Mouse (Mus musculus) liver, adult 2 months (tissue): ENCODE results near the gene Olfr706. TPM values are rescaled to one million over a fixed set of nuclear protein-coding genes. Genes with fewer than 3 reads are reported as not detected.

Source experiments
- DNase-seq: peaks from one replicate; pipeline ENCODE4 v3.0.0-alpha.2; 2011; ENCODE audit warnings: low read depth, low spot score; ENCODE audit errors: extremely low read depth
- H3K27ac ChIP-seq: fragments of 200-500 bp; replicated peaks from 2 replicates; pipeline ENCODE4 v1.5.1; 2012; ENCODE audit warnings: low read depth, mild to moderate bottlenecking, control low read depth, inconsistent platforms, low read length; ENCODE audit not compliant: insufficient read depth
- H3K27me3 ChIP-seq: fragments of 200-500 bp; 2 replicates; pipeline ENCODE4 v1.6.1; 2012; ENCODE audit warnings: mild to moderate bottlenecking, moderate library complexity, low read length, inconsistent platforms; ENCODE audit not compliant: control insufficient read depth, insufficient read depth
- H3K36me3 ChIP-seq: fragments of 200-500 bp; 2 replicates; pipeline ENCODE4 v1.6.1; 2012; ENCODE audit warnings: low read length, inconsistent platforms; ENCODE audit not compliant: control insufficient read depth, insufficient read depth
- H3K4me1 ChIP-seq: fragments of 200-500 bp; 2 replicates; pipeline ENCODE4 v1.6.1; 2011; ENCODE audit warnings: low read length; ENCODE audit not compliant: control insufficient read depth, insufficient read depth
- H3K4me3 ChIP-seq: fragments of 200-500 bp; 2 replicates; pipeline ENCODE4 v1.5.1; 2011; ENCODE audit warnings: low read depth, mild to moderate bottlenecking, control low read depth, low read length, moderate library complexity; ENCODE audit not compliant: insufficient read depth
- H3K79me2 ChIP-seq: fragments of 200-500 bp; 2 replicates; pipeline ENCODE4 v1.6.1; 2012; ENCODE audit warnings: inconsistent platforms, mild to moderate bottlenecking, low read length, moderate library complexity; ENCODE audit not compliant: control insufficient read depth, insufficient read depth
- H3K9ac ChIP-seq: fragments of 200-500 bp; 2 replicates; pipeline ENCODE4 v1.6.1; 2012; ENCODE audit warnings: low read depth, mild to moderate bottlenecking, control low read depth, inconsistent platforms, low read length
- CTCF ChIP-seq: fragments of 200-500 bp; IDR thresholded peaks from 2 replicates; pipeline ENCODE4 v1.5.1; 2011; ENCODE audit warnings: low read depth, low read length, control low read depth
- POLR2A ChIP-seq: fragments of 200-500 bp; IDR thresholded peaks from 2 replicates; pipeline ENCODE4 v1.6.1; 2011; ENCODE audit warnings: low read length, control low read depth; ENCODE audit not compliant: insufficient read depth; ENCODE audit errors: extremely low read depth
- WGBS: fragments of 180-500 bp; shearing (Covaris S2); methylation state at CpG from one replicate; pipeline ENCODE4 v1.1.7; 2018; 5-methylcytosine and 5-hydroxymethylcytosine counted together
- polyA plus RNA-seq: library from polyadenylated mRNA; depleted of rRNA; stranded (reverse); fragments of >200 nt; gene quantifications from 2 replicates; pipeline ENCODE4 v1.2.3, GENCODE M21; 2012; rRNA removed
- total RNA-seq: library from RNA; depleted of rRNA; stranded (reverse); fragments of >200 nt; gene quantifications from 2 replicates; pipeline ENCODE4 v1.2.3, GENCODE M21; 2014; rRNA removed

Olfr706 gene
- total and polyA plus RNA-seq, 2 experiments, result not detected

DNA sequence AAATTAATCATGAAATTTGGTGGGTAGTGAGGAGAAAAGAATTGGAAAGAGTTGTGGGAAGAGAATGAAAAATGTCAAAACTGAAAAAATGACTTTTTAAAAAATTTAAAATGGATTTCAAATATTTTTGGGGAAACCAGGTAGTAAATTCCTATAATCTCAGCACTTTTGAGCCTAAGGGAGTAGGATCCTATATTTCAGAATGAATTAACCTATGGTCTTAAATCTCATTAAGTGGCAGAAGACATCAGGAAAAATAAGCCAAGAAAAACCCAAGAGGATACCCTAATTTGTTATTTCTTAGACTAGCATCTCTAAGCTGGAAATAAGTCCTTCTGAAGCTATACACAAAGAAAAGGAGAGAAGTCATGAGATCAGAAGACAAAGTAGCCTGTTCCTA, 25.1 kb downstream of the Olfr706 start, which contains the start of gene Olfr704:
Olfr704 (plus strand) TSS at position 301 of the 400 bp plus-strand sequence.
- Histone ChIP-seq H3K4me3 (no peak within 1 kb of the TSS), H3K36me3 (no peaks in the 10 kb centered on the region), H3K27ac (no peak within 1 kb of the TSS), H3K79me2 (no peaks in the 10 kb centered on the region), H3K27me3 (no peaks in the 10 kb centered on the region), H3K4me1 (no peaks in the 10 kb centered on the region), H3K9ac (no peak within 1 kb of the TSS)
- no peak for DNase-seq
- TF ChIP-seq CTCF, result no peak
- no peak for TF ChIP-seq POLR2A

DNA sequence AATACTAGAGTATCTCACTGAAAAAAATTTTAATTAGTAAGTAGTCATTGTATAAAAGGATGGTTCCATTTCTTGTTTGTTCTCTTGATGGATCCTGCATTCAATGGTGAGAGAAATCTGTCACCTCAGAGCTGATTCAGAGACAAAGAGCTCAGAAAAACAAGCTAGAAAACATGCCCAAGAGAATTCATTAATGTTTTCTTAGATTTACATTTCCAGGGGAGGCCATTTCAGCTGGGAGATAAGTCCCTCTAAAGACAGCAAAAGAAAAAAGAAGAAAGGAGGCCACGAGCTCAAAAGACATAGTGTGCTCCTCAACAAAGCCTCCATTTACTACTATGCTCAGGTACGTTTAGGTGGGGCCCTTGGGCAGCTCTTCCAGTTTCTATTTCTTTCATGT, 44.9 kb downstream of the Olfr706 start, which contains the start of gene Olfr703:
Olfr703 (plus strand) TSS at position 301 of the 400 bp plus-strand sequence.
- WGBS, result 62% methylated on average over 2 of the region's 2 CpGs
- H3K79me2 ChIP-seq, result no peaks in the 10 kb centered on the region
- no peak for DNase-seq
- H3K9ac ChIP-seq, result no peak within 1 kb of the TSS
- no peak within 1 kb of the TSS for H3K27ac ChIP-seq
- TF ChIP-seq POLR2A (no peak), CTCF (no peak)
- no peaks in the 10 kb centered on the region for H3K27me3 ChIP-seq
- no peaks in the 10 kb centered on the region for H3K4me1 ChIP-seq
- no peak within 1 kb of the TSS for H3K4me3 ChIP-seq
- H3K36me3 ChIP-seq, result no peaks in the 10 kb centered on the region

- Histone ChIP-seq H3K36me3 (no peaks in the 10 kb centered on the region), H3K4me3 (no peak within 1 kb of the TSS), H3K27me3 (no peaks in the 10 kb centered on the region), H3K79me2 (no peaks in the 10 kb centered on the region), H3K27ac (no peak within 1 kb of the TSS), H3K9ac (no peak within 1 kb of the TSS), H3K4me1 (no peaks in the 10 kb centered on the region)
- TF ChIP-seq CTCF (no peak), POLR2A (no peak)
- DNase-seq, result no peak
These were observed 54.2 kb downstream of the Olfr706 start, which contains the start of gene Olfr702 for GRCm38 (mm10) chr7:106833793-106834192. TSS of gene Olfr702 (minus strand) at chr7:106833893.

Other genes with a start within 250 kb of the Olfr706 start
- gene Olfr693, start 207.6 kb downstream of the Olfr706 start, total RNA-seq, result not detected in 2 replicates
- gene Olfr693, start 207.6 kb downstream of the Olfr706 start, polyA plus RNA-seq, result not detected in 2 replicates
- not detected in 2 replicates for gene Olfr694, start 196.3 kb downstream of the Olfr706 start, total RNA-seq
- gene Olfr694, start 196.3 kb downstream of the Olfr706 start, polyA plus RNA-seq, result not detected in 2 replicates
- not detected in 2 replicates for gene Olfr695, start 171.8 kb downstream of the Olfr706 start, total RNA-seq
- not detected in 2 replicates for gene Olfr695, start 171.8 kb downstream of the Olfr706 start, polyA plus RNA-seq
- not detected in 2 replicates for gene Olfr697, start 145.7 kb downstream of the Olfr706 start, total RNA-seq
- gene Olfr697, start 145.7 kb downstream of the Olfr706 start, polyA plus RNA-seq, result not detected in 2 replicates
- gene Olfr698, start 132.8 kb downstream of the Olfr706 start, total RNA-seq, result not detected in 2 replicates
- gene Olfr698, start 132.8 kb downstream of the Olfr706 start, polyA plus RNA-seq, result not detected in 2 replicates
- gene Olfr699, start 95.0 kb downstream of the Olfr706 start, total RNA-seq, result not detected in 2 replicates
- gene Olfr699, start 95.0 kb downstream of the Olfr706 start, polyA plus RNA-seq, result not detected in 2 replicates
- gene Olfr700, start 79.3 kb downstream of the Olfr706 start, total RNA-seq, result not detected in 2 replicates
- gene Olfr700, start 79.3 kb downstream of the Olfr706 start, polyA plus RNA-seq, result not detected in 2 replicates
- gene Olfr701, start 74.0 kb downstream of the Olfr706 start, total RNA-seq, result not detected in 2 replicates
- not detected in 2 replicates for gene Olfr701, start 74.0 kb downstream of the Olfr706 start, polyA plus RNA-seq
- not detected in 2 replicates for gene Olfr702, start 54.3 kb downstream of the Olfr706 start, total RNA-seq
- gene Olfr702, start 54.3 kb downstream of the Olfr706 start, polyA plus RNA-seq, result not detected in 2 replicates
- not detected in 2 replicates for gene Olfr703, start 44.8 kb downstream of the Olfr706 start, total RNA-seq
- not detected in 2 replicates for gene Olfr703, start 44.8 kb downstream of the Olfr706 start, polyA plus RNA-seq
- gene Olfr704, start 25.0 kb downstream of the Olfr706 start, total RNA-seq, result not detected in 2 replicates
- gene Olfr704, start 25.0 kb downstream of the Olfr706 start, polyA plus RNA-seq, result not detected in 2 replicates
- gene Olfr705, start 11.3 kb downstream of the Olfr706 start, total RNA-seq, result not detected in 2 replicates
- gene Olfr705, start 11.3 kb downstream of the Olfr706 start, polyA plus RNA-seq, result not detected in 2 replicates
- gene Olfr707, start 13.1 kb upstream of the Olfr706 start, total RNA-seq, result not detected in 2 replicates
- gene Olfr707, start 13.1 kb upstream of the Olfr706 start, polyA plus RNA-seq, result not detected in 2 replicates
- not detected in 2 replicates for gene Olfr1532-ps1, start 19.8 kb upstream of the Olfr706 start, total RNA-seq
- gene Olfr1532-ps1, start 19.8 kb upstream of the Olfr706 start, polyA plus RNA-seq, result not detected in 2 replicates
- not detected in 2 replicates for gene Olfr709-ps1, start 44.1 kb upstream of the Olfr706 start, total RNA-seq
- gene Olfr709-ps1, start 44.1 kb upstream of the Olfr706 start, polyA plus RNA-seq, result not detected in 2 replicates
- gene Olfr710, start 60.1 kb upstream of the Olfr706 start, total RNA-seq, result not detected in 2 replicates
- not detected in 2 replicates for gene Olfr710, start 60.1 kb upstream of the Olfr706 start, polyA plus RNA-seq
- not detected in 2 replicates for gene Olfr6, start 75.8 kb upstream of the Olfr706 start, total RNA-seq
- gene Olfr6, start 75.8 kb upstream of the Olfr706 start, polyA plus RNA-seq, result not detected in 2 replicates
- gene Olfr711, start 87.3 kb upstream of the Olfr706 start, total RNA-seq, result not detected in 2 replicates
- not detected in 2 replicates for gene Olfr711, start 87.3 kb upstream of the Olfr706 start, polyA plus RNA-seq
- not detected in 2 replicates for gene Olfr2, start 117.9 kb upstream of the Olfr706 start, total RNA-seq
- gene Olfr2, start 117.9 kb upstream of the Olfr706 start, polyA plus RNA-seq, result not detected in 2 replicates
- gene Olfr713, start 143.0 kb upstream of the Olfr706 start, total RNA-seq, result not detected in 2 replicates
- gene Olfr713, start 143.0 kb upstream of the Olfr706 start, polyA plus RNA-seq, result not detected in 2 replicates
- gene Olfr714, start 182.8 kb upstream of the Olfr706 start, total RNA-seq, result not detected in 2 replicates
- gene Olfr714, start 182.8 kb upstream of the Olfr706 start, polyA plus RNA-seq, result not detected in 2 replicates
- gene Olfr17, start 205.1 kb upstream of the Olfr706 start, total RNA-seq, result not detected in 2 replicates
- gene Olfr17, start 205.1 kb upstream of the Olfr706 start, polyA plus RNA-seq, result not detected in 2 replicates
- not detected in 2 replicates for gene Olfr715b, start 222.2 kb upstream of the Olfr706 start, total RNA-seq
- gene Olfr715b, start 222.2 kb upstream of the Olfr706 start, polyA plus RNA-seq, result not detected in 2 replicates
- not detected in 2 replicates for gene Olfr715, start 242.9 kb upstream of the Olfr706 start, total RNA-seq
- not detected in 2 replicates for gene Olfr715, start 242.9 kb upstream of the Olfr706 start, polyA plus RNA-seq